Mouse (Mus musculus) cerebellum, adult 2 months (tissue): ENCODE measurements at regions not wholly inside any gene's neighbourhood (a gene's known extent, or its start where the extent isn't known, plus 50 kb on each side); places are given as distances from the start of the nearest gene placed in this dataset.

Experiments used
- CTCF ChIP-seq: fragments of 200-500 bp; IDR thresholded peaks from 2 replicates; pipeline ENCODE4 v1.5.1; 2011; ENCODE audit warnings: low read depth, mild to moderate bottlenecking, control low read depth, low read length, moderate library complexity, borderline replicate concordance; ENCODE audit not compliant: insufficient read depth
- POLR2A ChIP-seq: fragments of 200-500 bp; IDR thresholded peaks from 2 replicates; pipeline ENCODE4 v1.6.1; 2011; ENCODE audit warnings: low read length, control low read depth, borderline replicate concordance; ENCODE audit not compliant: insufficient read depth

- TF ChIP-seq POLR2A (no peak), CTCF (no peak)
These were observed 163.6 kb downstream of the Cartpt start for GRCm38 (mm10) chr13:99737271-99737670.
